Mouse (Mus musculus): ENCODE data around the gene Slc35f6. TPM values are rescaled to one million over a fixed set of nuclear protein-coding genes. Genes with fewer than 3 reads are reported as not detected.
A peak's percentile ranks its signal among the peaks of the same experiment; 100 is the strongest.

Gene Slc35f6
- polyA plus RNA-seq, 1 experiment from 2014 or later: 34.0 TPM

DNA sequence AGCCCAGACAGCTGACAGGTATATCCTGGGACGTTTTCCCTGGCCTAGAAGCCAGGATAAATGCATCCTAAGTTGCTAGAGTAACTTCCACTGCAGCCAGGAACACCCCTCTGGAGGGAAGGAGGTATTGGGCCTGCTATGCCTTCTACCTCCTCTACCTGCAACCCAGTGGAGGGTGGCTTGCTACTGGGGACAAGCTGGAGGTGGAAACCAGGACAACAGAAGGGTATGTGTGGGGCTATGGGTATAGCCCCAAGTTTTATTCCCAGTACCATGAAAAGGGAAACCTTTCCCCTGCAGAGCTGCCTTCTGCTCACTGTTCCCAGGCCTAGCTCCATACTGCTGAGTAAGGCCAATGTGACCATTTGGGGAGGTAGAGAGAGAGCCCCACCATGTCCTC is 23.4 kb upstream of the Slc35f6 start:
- no peak overlapping the region for H3K9ac ChIP-seq (ENCODE audit: low read length)
- H3K27ac ChIP-seq (ENCODE audit: low read length): no peak overlapping the region
- H3K4me2 ChIP-seq (ENCODE audit: low read depth, low read length): no peak overlapping the region
- H3K27me3 ChIP-seq (ENCODE audit: control insufficient read depth, insufficient read depth, low read length): peaks cover 17% of the 10 kb centered on the region
- peaks cover 12% of the 10 kb centered on the region for H3K4me1 ChIP-seq (ENCODE audit: control insufficient read depth, insufficient read depth, low read length)
- 45% methylated on average over 1 of the region's 1 CpGs for WGBS
- no peaks in the 10 kb centered on the region for H3K36me3 ChIP-seq (ENCODE audit: control insufficient read depth, insufficient read depth, low read length)
- H3K9me3 ChIP-seq (replicated peaks; ENCODE audit: control insufficient read depth, low read length): no peaks in the 10 kb centered on the region
- no peak for ATAC-seq (ENCODE audit: insufficient read depth, low FRiP score)
- no peak overlapping the region for H3K4me3 ChIP-seq (replicated peaks; ENCODE audit: low read length)

GRCm38 (mm10) chr5:30624908-30625307 is 22.8 kb upstream of the Slc35f6 start:
- Histone ChIP-seq H3K36me3 (ENCODE audit: control insufficient read depth, insufficient read depth, low read length) (no peaks in the 10 kb centered on the region), H3K4me2 (ENCODE audit: low read depth, low read length) (no peak overlapping the region), H3K4me3 (replicated peaks; ENCODE audit: low read length) (no peak overlapping the region), H3K27ac (ENCODE audit: low read length) (no peak overlapping the region), H3K9ac (ENCODE audit: low read length) (no peak overlapping the region), H3K9me3 (replicated peaks; ENCODE audit: control insufficient read depth, low read length) (no peaks in the 10 kb centered on the region), H3K27me3 (ENCODE audit: control insufficient read depth, insufficient read depth, low read length) (peaks cover 17% of the 10 kb centered on the region), H3K4me1 (ENCODE audit: control insufficient read depth, insufficient read depth, low read length) (peaks cover 12% of the 10 kb centered on the region)
- 38% methylated on average over 4 of the region's 4 CpGs for WGBS
- no peak for ATAC-seq (ENCODE audit: insufficient read depth, low FRiP score)

GRCm38 (mm10) chr5:30625379-30625778 is 22.4 kb upstream of the Slc35f6 start:
- no peak overlapping the region for H3K4me3 ChIP-seq (replicated peaks; ENCODE audit: low read length)
- H3K27me3 ChIP-seq (ENCODE audit: control insufficient read depth, insufficient read depth, low read length): peaks cover 17% of the 10 kb centered on the region
- no peak overlapping the region for H3K27ac ChIP-seq (ENCODE audit: low read length)
- H3K4me1 ChIP-seq (ENCODE audit: control insufficient read depth, insufficient read depth, low read length): peaks cover 12% of the 10 kb centered on the region
- no peak overlapping the region for H3K9ac ChIP-seq (ENCODE audit: low read length)
- 54% methylated on average over 3 of the region's 3 CpGs for WGBS
- no peak for ATAC-seq (ENCODE audit: insufficient read depth, low FRiP score)
- H3K9me3 ChIP-seq (replicated peaks; ENCODE audit: control insufficient read depth, low read length): no peaks in the 10 kb centered on the region
- H3K4me2 ChIP-seq (ENCODE audit: low read depth, low read length): no peak overlapping the region
- no peaks in the 10 kb centered on the region for H3K36me3 ChIP-seq (ENCODE audit: control insufficient read depth, insufficient read depth, low read length)

DNA sequence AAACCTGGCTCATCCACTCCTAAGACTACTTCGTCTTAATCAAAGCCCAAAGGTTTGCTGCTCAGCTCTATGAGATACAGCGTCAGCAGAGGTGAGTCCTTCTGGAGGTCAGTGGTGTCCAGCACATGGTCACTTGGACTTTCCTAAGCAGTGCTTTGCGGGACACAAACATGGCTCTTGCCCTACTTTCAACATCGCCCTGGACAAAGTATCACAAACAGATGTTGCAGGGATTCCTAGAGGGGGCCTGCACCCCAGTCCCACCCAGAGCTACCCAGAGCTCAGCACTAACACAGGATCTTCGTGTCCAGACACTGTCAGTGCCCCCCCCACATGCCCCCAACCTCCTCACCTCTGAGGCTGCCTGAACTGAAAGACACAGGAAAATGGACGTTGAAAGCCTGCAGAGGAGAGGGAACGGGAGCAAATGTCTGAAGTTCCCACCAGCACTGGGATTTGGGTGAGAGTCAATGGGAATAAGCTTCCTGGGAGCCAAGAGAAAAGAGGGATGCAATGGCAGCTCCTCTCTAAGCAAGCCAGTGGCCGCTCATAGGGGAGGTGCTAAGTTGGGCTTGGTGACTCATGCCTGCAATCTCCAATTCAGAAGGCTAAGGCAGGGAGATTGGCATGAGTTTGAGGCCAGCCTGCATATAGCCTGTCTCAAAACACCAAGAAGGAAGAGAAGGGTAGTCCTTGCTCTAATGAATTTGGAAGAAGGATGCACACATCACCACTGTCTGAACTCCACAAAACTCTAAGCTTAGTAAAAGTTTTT is 21.2 kb upstream of the Slc35f6 start:
- Histone ChIP-seq H3K9me3 (replicated peaks; ENCODE audit: control insufficient read depth, low read length) (no peaks in the 10 kb centered on the region), H3K4me1 (ENCODE audit: control insufficient read depth, insufficient read depth, low read length) (peaks cover 12% of the 10 kb centered on the region), H3K4me3 (replicated peaks; ENCODE audit: low read length) (no peak overlapping the region), H3K27ac (ENCODE audit: low read length) (no peak overlapping the region), H3K36me3 (ENCODE audit: control insufficient read depth, insufficient read depth, low read length) (no peaks in the 10 kb centered on the region), H3K4me2 (ENCODE audit: low read depth, low read length) (no peak overlapping the region), H3K9ac (ENCODE audit: low read length) (no peak overlapping the region), H3K27me3 (ENCODE audit: control insufficient read depth, insufficient read depth, low read length) (peaks cover 12% of the 10 kb centered on the region)
- ATAC-seq (ENCODE audit: insufficient read depth, low FRiP score): no peak
- 74% methylated on average over 8 of the region's 8 CpGs for WGBS

GRCm38 (mm10) chr5:30628511-30628910 is 19.2 kb upstream of the Slc35f6 start:
- Histone ChIP-seq H3K4me2 (ENCODE audit: low read depth, low read length) (no peak overlapping the region), H3K4me3 (replicated peaks; ENCODE audit: low read length) (no peak overlapping the region), H3K27me3 (ENCODE audit: control insufficient read depth, insufficient read depth, low read length) (no peaks in the 10 kb centered on the region), H3K9ac (ENCODE audit: low read length) (no peak overlapping the region), H3K36me3 (ENCODE audit: control insufficient read depth, insufficient read depth, low read length) (no peaks in the 10 kb centered on the region), H3K27ac (ENCODE audit: low read length) (no peak overlapping the region), H3K9me3 (replicated peaks; ENCODE audit: control insufficient read depth, low read length) (no peaks in the 10 kb centered on the region), H3K4me1 (ENCODE audit: control insufficient read depth, insufficient read depth, low read length) (no peaks in the 10 kb centered on the region)
- 88% methylated on average over 3 of the region's 3 CpGs for WGBS
- no peak for ATAC-seq (ENCODE audit: insufficient read depth, low FRiP score)

DNA sequence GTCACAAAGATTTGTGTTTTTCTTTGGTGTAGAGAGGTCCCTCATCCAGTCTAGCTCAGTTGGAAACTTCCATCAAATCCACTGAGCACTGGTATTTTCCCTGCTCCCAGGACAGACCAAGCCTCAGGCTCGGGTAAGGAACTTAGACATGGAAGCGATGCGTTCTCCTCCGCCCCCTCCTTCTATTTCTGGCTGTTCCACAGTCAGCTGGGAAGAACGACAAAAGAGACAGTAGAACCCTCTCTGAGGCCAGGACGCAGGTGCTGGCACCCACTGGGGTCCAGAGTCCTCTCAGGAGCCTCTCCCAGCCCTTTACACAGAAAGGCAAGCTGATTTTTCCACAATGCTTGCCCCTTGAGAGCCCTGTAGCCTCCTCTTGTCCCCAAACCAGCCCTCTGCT is 17.3 kb upstream of the Slc35f6 start:
- ATAC-seq (ENCODE audit: insufficient read depth, low FRiP score): no peak
- H3K4me2 ChIP-seq (ENCODE audit: low read depth, low read length): no peak overlapping the region
- H3K36me3 ChIP-seq (ENCODE audit: control insufficient read depth, insufficient read depth, low read length): no peaks in the 10 kb centered on the region
- WGBS: 80% methylated on average over 6 of the region's 6 CpGs
- H3K9ac ChIP-seq (ENCODE audit: low read length): no peak overlapping the region
- H3K27me3 ChIP-seq (ENCODE audit: control insufficient read depth, insufficient read depth, low read length): no peaks in the 10 kb centered on the region
- H3K27ac ChIP-seq (ENCODE audit: low read length): no peak overlapping the region
- H3K4me1 ChIP-seq (ENCODE audit: control insufficient read depth, insufficient read depth, low read length): no peaks in the 10 kb centered on the region
- no peaks in the 10 kb centered on the region for H3K9me3 ChIP-seq (replicated peaks; ENCODE audit: control insufficient read depth, low read length)
- H3K4me3 ChIP-seq (replicated peaks; ENCODE audit: low read length): no peak overlapping the region

DNA sequence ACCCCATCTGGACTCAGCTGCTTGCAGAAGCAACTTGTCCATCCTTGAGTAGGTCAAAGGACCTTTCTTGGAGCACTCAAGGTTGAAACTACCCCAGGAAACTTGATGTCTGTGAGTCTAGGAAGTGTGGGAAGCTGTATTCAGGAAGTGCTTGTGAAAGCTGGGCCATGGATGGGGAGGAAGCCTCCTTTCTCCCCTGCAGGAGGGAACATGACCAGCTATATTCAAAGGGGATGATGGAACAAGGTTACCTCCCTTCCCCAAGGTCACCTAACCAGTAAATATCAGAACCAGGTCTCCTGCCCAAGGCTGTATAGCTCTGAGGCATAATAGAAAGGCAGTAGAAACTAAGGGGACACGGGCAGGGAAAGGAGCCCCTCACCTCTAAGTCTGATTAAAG is 15.6 kb upstream of the Slc35f6 start:
- H3K27me3 ChIP-seq (ENCODE audit: control insufficient read depth, insufficient read depth, low read length): no peaks in the 10 kb centered on the region
- no peaks in the 10 kb centered on the region for H3K9me3 ChIP-seq (replicated peaks; ENCODE audit: control insufficient read depth, low read length)
- WGBS: 72% methylated on average over 1 of the region's 1 CpGs
- H3K27ac ChIP-seq (ENCODE audit: low read length): no peak overlapping the region
- no peak for ATAC-seq (ENCODE audit: insufficient read depth, low FRiP score)
- H3K36me3 ChIP-seq (ENCODE audit: control insufficient read depth, insufficient read depth, low read length): no peaks in the 10 kb centered on the region
- no peak overlapping the region for H3K4me2 ChIP-seq (ENCODE audit: low read depth, low read length)
- no peak overlapping the region for H3K4me3 ChIP-seq (replicated peaks; ENCODE audit: low read length)
- H3K9ac ChIP-seq (ENCODE audit: low read length): no peak overlapping the region
- H3K4me1 ChIP-seq (ENCODE audit: control insufficient read depth, insufficient read depth, low read length): no peaks in the 10 kb centered on the region

- Histone ChIP-seq H3K27me3 (ENCODE audit: control insufficient read depth, insufficient read depth, low read length) (no peaks in the 10 kb centered on the region), H3K4me2 (ENCODE audit: low read depth, low read length) (no peak overlapping the region), H3K9ac (ENCODE audit: low read length) (no peak overlapping the region), H3K36me3 (ENCODE audit: control insufficient read depth, insufficient read depth, low read length) (no peaks in the 10 kb centered on the region), H3K27ac (ENCODE audit: low read length) (no peak overlapping the region; the same call in 1 of the 2 replicates), H3K4me3 (replicated peaks; ENCODE audit: low read length) (no peak overlapping the region), H3K9me3 (replicated peaks; ENCODE audit: control insufficient read depth, low read length) (no peaks in the 10 kb centered on the region), H3K4me1 (ENCODE audit: control insufficient read depth, insufficient read depth, low read length) (no peaks in the 10 kb centered on the region)
- WGBS: 36% methylated on average over 7 of the region's 7 CpGs
- no peak for ATAC-seq (ENCODE audit: insufficient read depth, low FRiP score)
These were observed 10.7 kb upstream of the Slc35f6 start for GRCm38 (mm10) chr5:30636994-30637393.

DNA sequence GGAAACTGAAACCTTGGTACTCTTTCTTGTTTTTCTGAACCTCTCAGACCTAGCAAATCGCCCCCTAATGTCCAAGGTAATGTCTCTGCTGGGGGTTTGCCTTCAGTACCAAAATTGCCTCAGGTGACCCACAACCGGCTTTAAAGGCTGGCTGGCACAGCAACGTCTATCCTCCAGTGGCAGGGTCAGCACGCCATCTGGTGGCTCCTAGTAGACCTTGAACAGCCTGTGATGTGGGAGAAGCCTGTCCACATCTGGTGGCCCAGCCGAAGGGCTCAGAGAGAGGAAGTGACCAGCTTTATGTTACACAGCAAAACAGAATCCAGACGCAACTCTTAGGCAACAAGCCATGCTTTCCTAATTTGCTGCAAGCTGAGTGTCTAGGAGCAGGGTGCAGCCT is 9.7 kb upstream of the Slc35f6 start:
- H3K4me1 ChIP-seq (ENCODE audit: control insufficient read depth, insufficient read depth, low read length): no peaks in the 10 kb centered on the region
- H3K27ac ChIP-seq (ENCODE audit: low read length): no peak overlapping the region
- H3K4me2 ChIP-seq (ENCODE audit: low read depth, low read length): no peak overlapping the region
- no peak overlapping the region for H3K4me3 ChIP-seq (replicated peaks; ENCODE audit: low read length)
- ATAC-seq (ENCODE audit: insufficient read depth, low FRiP score): peak; percentile 56; the same call in 1 of the 2 replicates
- no peaks in the 10 kb centered on the region for H3K27me3 ChIP-seq (ENCODE audit: control insufficient read depth, insufficient read depth, low read length)
- H3K9me3 ChIP-seq (replicated peaks; ENCODE audit: control insufficient read depth, low read length): no peaks in the 10 kb centered on the region
- under 1% methylated on average over 6 of the region's 6 CpGs for WGBS
- no peak overlapping the region for H3K9ac ChIP-seq (ENCODE audit: low read length)
- H3K36me3 ChIP-seq (ENCODE audit: control insufficient read depth, insufficient read depth, low read length): no peaks in the 10 kb centered on the region
